Mouse (Mus musculus) liver, postnatal 0 days (tissue): ENCODE measurements around the gene Pmvk.
"Not testable (repeated sequence)": the region's sequence is repeated elsewhere in the genome, so short reads cannot be mapped to it uniquely, and the experiment has no call there.

Source experiments
- CTCF ChIP-seq: sonication (generic); IDR thresholded peaks from 2 replicates; pipeline ENCODE4 v1.5.1; 2016; ENCODE audit warnings: antibody characterized with exemption, low read depth
- EP300 ChIP-seq: IDR thresholded peaks from 2 replicates; pipeline ENCODE4 v1.6.1; 2016; ENCODE audit warnings: antibody characterized with exemption, low read depth, mild to moderate bottlenecking

GRCm38 (mm10) chr3:89429021-89429420 lies 25.3 kb upstream of the Pmvk start:
- not testable (repeated sequence) for TF ChIP-seq EP300, CTCF
